Mouse (Mus musculus) erythroblast, embryonic 14.5 days (primary cell): ENCODE data around the gene Zmat1. TPM values are rescaled to one million over a fixed set of nuclear protein-coding genes. Genes with fewer than 3 reads are reported as not detected.

Experiments
- H3K27me3 ChIP-seq: 2 replicates; pipeline ENCODE4 v1.6.1; 2012; ENCODE audit warnings: inconsistent platforms; ENCODE audit not compliant: control insufficient read depth
- H3K36me3 ChIP-seq: 2 replicates; pipeline ENCODE4 v1.6.1; 2012; ENCODE audit warnings: mild to moderate bottlenecking, inconsistent platforms; ENCODE audit not compliant: control insufficient read depth
- H3K4me1 ChIP-seq: 2 replicates; pipeline ENCODE4 v1.6.1; 2012; ENCODE audit warnings: inconsistent platforms; ENCODE audit not compliant: control insufficient read depth
- H3K4me3 ChIP-seq: replicated peaks from 2 replicates; pipeline ENCODE3; 2012; ENCODE audit warnings: moderate library complexity, mild to moderate bottlenecking, inconsistent platforms
- H3K9me3 ChIP-seq: 2 replicates; pipeline ENCODE4 v1.6.1; 2012; ENCODE audit warnings: low read length, inconsistent platforms, mixed read lengths; ENCODE audit not compliant: control insufficient read depth
- GATA1 ChIP-seq: IDR thresholded peaks from 2 replicates; pipeline ENCODE4 v1.6.1; 2012; ENCODE audit warnings: low read length, inconsistent platforms, mixed read lengths
- TAL1 ChIP-seq: IDR thresholded peaks from 3 replicates; pipeline ENCODE4 v1.6.1; 2012; ENCODE audit warnings: low read length, inconsistent platforms, mixed read lengths
- polyA plus RNA-seq: library from polyadenylated mRNA; stranded (reverse); fragments of >175 nt; gene quantifications from 2 replicates; pipeline ENCODE4 v1.2.3, GENCODE M21; 2012

Gene Zmat1
- polyA plus RNA-seq, 1 experiment, result 0.02 TPM

DNA sequence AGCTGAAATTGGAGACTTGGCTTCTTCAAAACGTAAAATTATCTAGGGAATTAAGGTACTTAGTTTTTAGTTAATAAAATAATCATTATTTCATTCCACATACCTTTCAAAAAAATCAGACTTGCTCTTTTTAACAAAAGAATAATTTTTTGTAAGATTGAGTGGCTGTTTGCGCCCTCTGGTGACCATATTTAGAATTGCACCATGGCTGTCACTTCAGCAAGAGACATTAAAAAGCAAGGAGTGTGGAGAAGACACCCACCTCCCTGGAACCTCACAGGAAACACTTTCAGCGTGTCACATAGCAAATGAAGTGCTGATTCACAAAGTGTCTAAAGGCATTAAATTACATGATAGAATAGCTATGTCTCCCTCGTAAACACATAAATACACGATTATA is 78.6 kb downstream of the Zmat1 start:
- Histone ChIP-seq H3K36me3 (no peaks in the 10 kb centered on the region), H3K4me3 (no peak overlapping the region), H3K4me1 (no peaks in the 10 kb centered on the region), H3K9me3 (no peaks in the 10 kb centered on the region), H3K27me3 (no peaks in the 10 kb centered on the region)
- no peak for TF ChIP-seq TAL1
- TF ChIP-seq GATA1, result no peak

DNA sequence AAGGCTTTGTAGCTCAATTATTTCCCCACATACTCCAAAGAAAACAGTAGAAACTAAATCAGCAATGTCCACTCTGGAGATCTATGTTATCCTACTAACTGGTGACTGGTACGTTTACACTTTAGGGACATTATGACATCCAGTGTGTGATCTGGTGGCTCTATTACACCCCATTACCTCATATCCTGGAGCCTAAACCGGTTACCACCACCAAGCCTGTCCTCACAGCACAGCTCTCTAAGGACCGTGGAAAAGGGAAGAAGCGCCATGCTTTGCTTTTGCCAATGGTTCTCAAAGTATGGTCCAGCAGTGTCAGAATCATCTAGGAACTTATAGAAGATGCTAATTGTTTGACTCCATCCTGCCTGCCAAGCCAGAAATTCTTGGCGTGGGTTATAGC is 79.1 kb downstream of the Zmat1 start:
- Histone ChIP-seq H3K4me1 (no peaks in the 10 kb centered on the region), H3K36me3 (no peaks in the 10 kb centered on the region), H3K9me3 (no peaks in the 10 kb centered on the region), H3K4me3 (no peak overlapping the region), H3K27me3 (no peaks in the 10 kb centered on the region)
- TF ChIP-seq TAL1 (no peak), GATA1 (no peak)

DNA sequence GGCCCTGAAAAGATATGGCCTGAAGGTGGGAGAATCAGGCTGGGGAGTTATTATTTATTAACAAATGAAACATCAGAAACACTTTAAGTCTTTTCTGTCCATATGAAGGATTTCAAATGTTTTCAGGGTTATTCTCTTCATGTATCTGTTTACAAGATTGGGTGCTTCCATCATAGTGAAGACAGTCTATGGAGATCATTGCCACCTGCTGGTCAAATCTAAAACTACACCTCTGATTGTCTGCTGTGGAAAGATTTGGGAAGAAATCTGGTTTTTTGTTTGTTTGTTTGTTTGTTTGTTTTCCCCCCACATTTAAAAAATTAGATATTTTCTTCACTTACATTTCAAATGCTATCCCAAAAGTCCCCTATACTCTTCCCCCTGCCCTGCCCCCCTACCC is 84.0 kb downstream of the Zmat1 start:
- Histone ChIP-seq H3K4me3 (no peak overlapping the region), H3K36me3 (no peaks in the 10 kb centered on the region), H3K4me1 (no peaks in the 10 kb centered on the region), H3K27me3 (no peaks in the 10 kb centered on the region), H3K9me3 (no peaks in the 10 kb centered on the region)
- TF ChIP-seq GATA1, result no peak
- no peak for TF ChIP-seq TAL1

DNA sequence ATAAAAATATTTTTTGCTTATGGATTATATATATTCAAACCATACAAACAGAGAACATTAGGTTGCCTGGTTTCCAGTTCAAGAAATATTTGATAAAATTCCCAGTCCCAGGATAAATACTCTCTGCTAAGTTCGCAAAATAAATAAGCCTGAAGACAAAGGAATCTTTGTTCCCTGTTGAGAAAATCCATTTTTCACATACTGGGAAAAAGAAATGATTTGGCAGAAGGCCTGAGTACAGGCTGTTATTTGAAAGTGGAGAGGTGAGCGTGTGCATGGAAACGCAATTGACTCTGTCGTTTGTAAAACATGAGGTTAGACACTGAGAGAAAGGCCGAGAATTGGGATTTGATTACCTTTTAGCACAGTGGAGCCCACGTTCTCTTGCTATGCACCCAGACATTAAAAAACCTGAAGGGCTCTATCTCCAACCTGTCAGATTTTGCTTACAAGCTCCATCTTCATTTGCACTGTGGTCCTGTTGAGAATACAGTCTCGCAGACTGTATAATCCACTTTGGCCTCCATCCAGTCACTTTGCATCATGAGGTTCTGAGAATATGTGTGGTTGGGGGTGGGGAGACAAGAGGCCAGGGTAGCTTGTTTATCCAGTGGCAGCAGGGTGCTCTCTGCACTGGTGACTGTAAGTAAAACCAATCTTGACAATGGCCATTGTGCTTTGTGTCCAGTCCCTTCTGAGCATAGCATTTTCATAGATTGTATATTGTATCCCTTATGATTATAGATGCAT is 85.2 kb downstream of the Zmat1 start:
- Histone ChIP-seq H3K27me3 (no peaks in the 10 kb centered on the region), H3K9me3 (no peaks in the 10 kb centered on the region), H3K4me1 (no peaks in the 10 kb centered on the region), H3K4me3 (no peak overlapping the region), H3K36me3 (no peaks in the 10 kb centered on the region)
- TF ChIP-seq GATA1 (no peak), TAL1 (no peak)

Other genes starting within 250 kb of the Zmat1 start
- 0.04 and 0.10 TPM in 2 replicates for gene Armcx2, start 200.0 kb downstream of the Zmat1 start, polyA plus RNA-seq
- gene Nxf2, start 44.5 kb downstream of the Zmat1 start, polyA plus RNA-seq, result not detected in 2 replicates
- not detected in 2 replicates for gene Gm15023, start 168.4 kb upstream of the Zmat1 start, polyA plus RNA-seq
- gene Tceal6, start 201.5 kb upstream of the Zmat1 start, polyA plus RNA-seq, result not detected in 2 replicates